Mouse (Mus musculus): Measurements from ENCODE around the gene Plekhg6.

GRCm38 (mm10) chr6:125323547-125323946, 57.0 kb downstream of the Plekhg6 start:
- no peak for TF ChIP-seq GATA1 (IDR thresholded peaks at IDR 0.05; ENCODE audit: borderline replicate concordance, low read length)
- no peak for TF ChIP-seq CTCF (IDR thresholded peaks at IDR 0.05; ENCODE audit: low read depth, low read length)
- TF ChIP-seq POLR2AphosphoS5 (IDR thresholded peaks at IDR 0.05; ENCODE audit: insufficient replicate concordance, low read depth, low read length) = no peak
- no peak for TF ChIP-seq TAL1 (conservative IDR thresholded peaks at IDR 0.05; ENCODE audit: low read depth, low read length)
- no peak for TF ChIP-seq GATA2 (IDR thresholded peaks at IDR 0.05; ENCODE audit: borderline replicate concordance, low read depth, low read length)
